Mouse (Mus musculus): Measurements from ENCODE around the gene Sdk2. TPM values are rescaled to one million over a fixed set of nuclear protein-coding genes. Genes with fewer than 3 reads are reported as not detected.

Gene Sdk2
- total and polyA plus RNA-seq, 3 experiments, result 1.2 to 4.8 (median 1.3) TPM

DNA sequence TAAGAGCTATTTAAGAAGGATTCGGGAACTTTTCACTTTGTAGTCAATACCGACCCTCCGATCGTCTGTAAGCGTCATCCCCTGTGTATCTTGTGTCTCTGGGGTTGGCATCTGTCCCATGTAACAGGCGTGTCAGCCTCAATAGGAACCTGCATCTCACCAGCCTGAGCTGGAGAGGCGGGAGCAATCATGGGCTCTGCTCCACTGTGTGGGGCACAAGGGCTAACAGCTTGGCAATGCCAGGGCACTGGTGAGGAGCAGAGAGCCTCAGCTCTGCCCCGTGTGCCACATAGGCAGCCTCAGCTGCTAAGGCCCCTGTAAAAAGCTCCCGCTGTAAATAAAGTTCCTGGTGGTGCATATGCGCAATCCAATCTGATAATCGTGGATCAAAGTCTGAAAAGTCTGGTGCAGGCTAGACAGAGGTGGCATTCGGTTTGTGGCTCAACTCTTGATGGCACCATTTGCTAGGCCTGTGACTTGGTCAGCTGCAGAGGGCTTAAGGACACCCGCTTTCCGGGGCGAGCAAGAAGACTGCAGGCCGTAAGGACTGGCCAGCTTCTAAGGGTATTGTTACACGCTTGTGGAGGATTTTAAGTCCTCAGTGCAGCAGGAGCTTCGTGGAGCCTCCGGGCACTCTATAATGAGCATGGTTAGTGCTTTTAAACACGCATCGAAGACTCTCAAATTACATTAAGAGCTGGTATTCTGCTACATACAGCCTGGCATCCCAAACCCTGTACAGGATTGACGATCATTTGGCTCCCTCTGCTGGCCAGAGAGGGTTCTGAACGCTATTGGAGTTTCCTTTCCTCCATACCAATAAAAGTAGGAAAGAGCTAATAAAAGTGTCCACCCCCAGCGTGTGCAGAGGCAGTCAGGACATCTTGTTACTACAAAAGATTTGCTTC, 256.0 kb downstream of the Sdk2 start:
- no peaks in the 10 kb centered on the region for H3K27me3 ChIP-seq (replicated peaks)
- in situ Hi-C loops (cut with MboI; ENCODE audit: low pct_ligation_motif_present, low pct_unique_long_range_greater_than_20kb, low sequenced_read_pairs), result loop anchor here (5.0 to 25.0 kb wide), 4 partner anchors 59 to 624 kb away; partner anchors contain the start of gene Cdc42ep4
- peak; percentile 84 for DNase-seq (ENCODE audit: extremely low read depth)

DNA sequence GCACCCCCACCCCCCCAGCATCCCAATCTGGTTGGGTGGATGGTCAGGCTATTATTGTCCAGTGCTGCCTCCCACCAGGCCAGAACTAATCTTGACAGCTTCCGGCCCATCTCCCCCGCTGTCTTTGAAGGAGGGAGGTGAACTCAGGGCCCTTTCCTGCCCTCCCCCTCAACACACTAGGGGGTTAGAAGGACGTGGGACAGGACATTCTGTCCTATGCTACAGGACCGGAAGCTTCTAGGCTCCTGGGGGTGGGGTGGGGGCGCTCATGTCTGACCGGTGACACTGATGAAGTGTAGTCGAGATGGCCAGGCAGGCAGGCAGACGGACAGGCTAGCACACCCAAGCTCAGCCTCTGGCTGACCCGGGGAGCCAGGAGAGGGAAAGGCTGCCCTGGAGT, 259.8 kb downstream of the Sdk2 start:
- Histone ChIP-seq H3K27ac (ENCODE audit: insufficient read depth, low read depth) (no peak overlapping the region), H3K27me3 (replicated peaks) (no peaks in the 10 kb centered on the region), H3K9ac (ENCODE audit: insufficient read depth, low read depth) (no peak overlapping the region), H3K36me3 (replicated peaks in 1 of 2; ENCODE audit: control insufficient read depth in 1 of 2, insufficient read depth in 1 of 2, low read length in 1 of 2) (no peaks in the 10 kb centered on the region), H3K4me1 (ENCODE audit: control insufficient read depth in 1 of 2, insufficient read depth in 2 of 2) (no peaks in the 10 kb centered on the region), H3K4me2 (ENCODE audit: insufficient read depth, low read depth, poor library complexity, severe bottlenecking) (no peak overlapping the region), H3K79me2 (replicated peaks; ENCODE audit: control insufficient read depth, extremely low read depth, insufficient read depth, poor library complexity, severe bottlenecking) (no peaks in the 10 kb centered on the region), H3K9me3 (replicated peaks; ENCODE audit: low read length) (no peaks in the 10 kb centered on the region), H3K4me3 (replicated peaks in 1 of 3; ENCODE audit: low read depth in 2 of 3, low read length in 2 of 3, poor library complexity in 1 of 3) (no peak overlapping the region)
- TF ChIP-seq E2F4 (IDR thresholded peaks at IDR 0.05; ENCODE audit: insufficient replicate concordance, low read depth, low read length) (no peak), CHD1 (IDR thresholded peaks at IDR 0.05; ENCODE audit: low read depth, low read length) (no peak), MEF2A (IDR thresholded peaks at IDR 0.05; ENCODE audit: borderline replicate concordance, low read depth, low read length) (no peak)
- dilution Hi-C loops (cut with MboI; ENCODE audit: extremely low pct_ligation_motif_present, extremely low pct_unique_long_range_greater_than_20kb, low sequenced_read_pairs) (no loop called here), in situ Hi-C loops (cut with MboI; ENCODE audit: low pct_ligation_motif_present, low pct_unique_long_range_greater_than_20kb, low sequenced_read_pairs) (loop anchor here (25.0 kb wide), 2 partner anchors 520 to 620 kb away; no protein-coding TSS in a partner anchor)
- DNase-seq (ENCODE audit: extremely low read depth), result no peak

More for the DNA sequence above, 256.0 kb downstream of the Sdk2 start:
- no peaks in the 10 kb centered on the region for H3K9me3 ChIP-seq (replicated peaks; ENCODE audit: low read length)
- H3K9ac ChIP-seq (ENCODE audit: insufficient read depth, low read depth), result no peak overlapping the region
- H3K36me3 ChIP-seq (replicated peaks in 1 of 2; ENCODE audit: control insufficient read depth in 1 of 2, insufficient read depth in 1 of 2, low read length in 1 of 2), result no peaks in the 10 kb centered on the region
- H3K27ac ChIP-seq (ENCODE audit: insufficient read depth, low read depth), result no peak overlapping the region
- no peak overlapping the region for H3K4me2 ChIP-seq (ENCODE audit: insufficient read depth, low read depth, poor library complexity, severe bottlenecking)
- H3K4me1 ChIP-seq (ENCODE audit: control insufficient read depth in 1 of 2, insufficient read depth in 2 of 2), result no peaks in the 10 kb centered on the region
- no peak overlapping the region for H3K4me3 ChIP-seq (replicated peaks in 1 of 3; ENCODE audit: low read depth in 2 of 3, low read length in 2 of 3, poor library complexity in 1 of 3)
- dilution Hi-C loops (cut with MboI; ENCODE audit: extremely low pct_ligation_motif_present, extremely low pct_unique_long_range_greater_than_20kb, low sequenced_read_pairs), result no loop called here
- H3K79me2 ChIP-seq (replicated peaks; ENCODE audit: control insufficient read depth, extremely low read depth, insufficient read depth, poor library complexity, severe bottlenecking), result no peaks in the 10 kb centered on the region
- peak; percentile 99 for TF ChIP-seq ZC3H11A (IDR thresholded peaks at IDR 0.05; ENCODE audit: low read depth, low read length)
- peak; percentile 100 for TF ChIP-seq SMC3 (IDR thresholded peaks at IDR 0.05; ENCODE audit: low read depth, low read length)
- no peak for TF ChIP-seq TCF12 (IDR thresholded peaks at IDR 0.05; ENCODE audit: low read depth, low read length)
- TF ChIP-seq EP300 (IDR thresholded peaks at IDR 0.05; ENCODE audit: low read length), result no peak
- TF ChIP-seq SIN3A (IDR thresholded peaks at IDR 0.05; ENCODE audit: low read length), result peak; percentile 66; the same call in 1 of the 2 replicates
- TF ChIP-seq IRF4 (IDR thresholded peaks at IDR 0.05; ENCODE audit: low read depth, low read length), result peak; percentile 54; the same call in 1 of the 2 replicates
- peak; percentile 100 for TF ChIP-seq RAD21 (IDR thresholded peaks at IDR 0.05; ENCODE audit: low read depth, low read length)
- no peak for TF ChIP-seq MEF2A (IDR thresholded peaks at IDR 0.05; ENCODE audit: borderline replicate concordance, low read depth, low read length)
- TF ChIP-seq CTCF (conservative IDR thresholded peaks at IDR 0.05 in 1 of 2, IDR thresholded peaks at IDR 0.05 in 1 of 2; ENCODE audit: low read depth in 2 of 2, low read length in 2 of 2), result peak; percentile 95 to 99
- TF ChIP-seq ZNF384 (IDR thresholded peaks at IDR 0.05; ENCODE audit: low read depth, low read length), result no peak
- peak; percentile 53; the same call in 1 of the 2 replicates for TF ChIP-seq NELFE (IDR thresholded peaks at IDR 0.05; ENCODE audit: low read depth, low read length)

All from CH12.LX (cell line).